Mouse (Mus musculus): ENCODE data around the gene Ifitm3. TPM values are rescaled to one million over a fixed set of nuclear protein-coding genes. Genes with fewer than 3 reads are reported as not detected.
"Not testable (repeated sequence)": the region's sequence is repeated elsewhere in the genome, so short reads cannot be mapped to it uniquely, and the experiment has no call there.

Gene Ifitm3
- total RNA-seq, 2 experiments from 2014 or later = 75.0 to 79.2 TPM

- DNase-seq (ENCODE audit: low spot score in 2 of 2) = no peak
Measured at GRCm38 (mm10) chr7:141003248-141004010, 7.1 kb downstream of the Ifitm3 start.

- DNase-seq (ENCODE audit: low spot score in 2 of 2) = no peak
Measured at GRCm38 (mm10) chr7:141000881-141001708, 9.5 kb downstream of the Ifitm3 start.

- DNase-seq (ENCODE audit: low spot score in 2 of 2) = no peak
Measured at GRCm38 (mm10) chr7:140998853-140999700, 11.5 kb downstream of the Ifitm3 start.

GRCm38 (mm10) chr7:140997817-140998216 lies 12.8 kb downstream of the Ifitm3 start:
- DNase-seq (ENCODE audit: low spot score in 2 of 2) = no peak

GRCm38 (mm10) chr7:140991117-140991689 lies 19.4 kb downstream of the Ifitm3 start:
- no peak for DNase-seq (ENCODE audit: low spot score in 2 of 2)

- no peak for DNase-seq (ENCODE audit: low spot score in 2 of 2)
Measured at GRCm38 (mm10) chr7:140990622-140991021, 19.9 kb downstream of the Ifitm3 start.

- no peak for DNase-seq (ENCODE audit: low spot score in 2 of 2)
Measured at GRCm38 (mm10) chr7:140990185-140990584, 20.4 kb downstream of the Ifitm3 start.

GRCm38 (mm10) chr7:140989022-140989421 lies 21.5 kb downstream of the Ifitm3 start:
- no peak for DNase-seq (ENCODE audit: low spot score in 2 of 2)

GRCm38 (mm10) chr7:140987182-140988138 lies 23.1 kb downstream of the Ifitm3 start:
- no peak for DNase-seq (ENCODE audit: low spot score in 2 of 2)

- no peak for DNase-seq (ENCODE audit: low spot score in 2 of 2)
Measured at GRCm38 (mm10) chr7:140982971-140983370, 27.6 kb downstream of the Ifitm3 start.

GRCm38 (mm10) chr7:140981704-140982103 lies 28.9 kb downstream of the Ifitm3 start:
- no peak for DNase-seq (ENCODE audit: low spot score in 2 of 2)

GRCm38 (mm10) chr7:140976720-140977119 lies 33.9 kb downstream of the Ifitm3 start:
- DNase-seq (ENCODE audit: low spot score in 2 of 2) = not testable (repeated sequence)

GRCm38 (mm10) chr7:140975465-140975864 lies 35.1 kb downstream of the Ifitm3 start:
- DNase-seq (ENCODE audit: low spot score in 2 of 2) = no peak

GRCm38 (mm10) chr7:140974940-140975339 lies 35.6 kb downstream of the Ifitm3 start:
- DNase-seq (ENCODE audit: low spot score in 2 of 2) = no peak

- DNase-seq (ENCODE audit: low spot score in 2 of 2) = no peak
Measured at GRCm38 (mm10) chr7:140973396-140974165, 37.0 kb downstream of the Ifitm3 start.

- DNase-seq (ENCODE audit: low spot score in 2 of 2) = no peak
Measured at GRCm38 (mm10) chr7:140971479-140972171, 38.9 kb downstream of the Ifitm3 start.

GRCm38 (mm10) chr7:140970931-140971330 lies 39.6 kb downstream of the Ifitm3 start:
- no peak for DNase-seq (ENCODE audit: low spot score in 2 of 2)

- not testable (repeated sequence) for DNase-seq (ENCODE audit: low spot score in 2 of 2)
Measured at GRCm38 (mm10) chr7:140968710-140969109, 41.9 kb downstream of the Ifitm3 start.

All from gastrocnemius, postnatal 4 days (tissue).